Mouse (Mus musculus) embryonic facial prominence, embryonic 11.5 days (tissue): ENCODE measurements around the gene Cd24a. TPM values are rescaled to one million over a fixed set of nuclear protein-coding genes. Genes with fewer than 3 reads are reported as not detected.

Experiments used
- ATAC-seq: fragments of 200-750 bp; cut with Nextera tagmentation; replicated peaks from 2 replicates; pipeline ENCODE4 v1.8.0; 2017; ENCODE audit warnings: low read depth; ENCODE audit not compliant: insufficient number of reproducible peaks, low FRiP score, low TSS enrichment
- DNase-seq: peaks from one replicate; pipeline ENCODE4 v3.0.0-alpha.2; 2015; ENCODE audit warnings: low spot score
- H3K27ac ChIP-seq: fragments of 300-500 bp; sonication (generic); replicated peaks from 2 replicates; pipeline ENCODE4 v1.5.1; 2014; ENCODE audit warnings: mild to moderate bottlenecking, low read depth, low read length, control low read depth
- H3K27me3 ChIP-seq: fragments of 300-500 bp; sonication (generic); 2 replicates; pipeline ENCODE4 v1.6.1; 2014; ENCODE audit warnings: mild to moderate bottlenecking, low read length, moderate library complexity, mixed read lengths; ENCODE audit not compliant: control insufficient read depth, insufficient read depth
- H3K36me3 ChIP-seq: fragments of 300-500 bp; sonication (generic); replicated peaks from 2 replicates; pipeline ENCODE4 v1.6.1; 2014; ENCODE audit warnings: low read depth, mild to moderate bottlenecking, low read length, moderate library complexity, mixed read lengths; ENCODE audit not compliant: control insufficient read depth, insufficient read depth
- H3K4me1 ChIP-seq: fragments of 300-500 bp; sonication (generic); 2 replicates; pipeline ENCODE4 v1.6.1; 2014; ENCODE audit warnings: low read length, mixed read lengths; ENCODE audit not compliant: control insufficient read depth, insufficient read depth
- H3K4me2 ChIP-seq: fragments of 300-500 bp; sonication (generic); 2 replicates; pipeline ENCODE4 v1.6.1; 2014; ENCODE audit warnings: low read depth, mild to moderate bottlenecking, control low read depth, low read length, moderate library complexity
- H3K4me3 ChIP-seq: fragments of 300-500 bp; sonication (generic); 2 replicates; pipeline ENCODE4 v1.5.1; 2014; ENCODE audit warnings: low read depth, low read length, control low read depth
- H3K9ac ChIP-seq: fragments of 300-500 bp; sonication (generic); replicated peaks from 2 replicates; pipeline ENCODE4 v1.6.1; 2014; ENCODE audit warnings: mild to moderate bottlenecking, control low read depth, low read length
- H3K9me3 ChIP-seq: fragments of 300-500 bp; sonication (generic); replicated peaks from 2 replicates; pipeline ENCODE4 v1.6.1; 2016; ENCODE audit warnings: mild to moderate bottlenecking, low read length, inconsistent platforms, mixed read lengths; ENCODE audit not compliant: control insufficient read depth
- WGBS: fragments of 180-500 bp; shearing (Covaris S2); extraction: QIAGEN DNeasy Blood & Tissue Kit; methylation state at CpG from one replicate; pipeline ENCODE4 v1.1.7; 2014; 5-methylcytosine and 5-hydroxymethylcytosine counted together
- polyA plus RNA-seq: library from polyadenylated mRNA; unstranded; fragments of >200 nt; fragmentation: Nextera tagmentation; extraction: Ambion mirVana; gene quantifications from 2 replicates; pipeline ENCODE4 v1.2.1, GENCODE M21; 2014

Cd24a gene
- polyA plus RNA-seq, 1 experiment from 2014 or later = 626 TPM

- no peaks in the 10 kb centered on the region for H3K4me1 ChIP-seq
- peak overlapping the region; percentile 4; the same call in 1 of the 2 replicates for H3K9ac ChIP-seq
- peak; percentile 24 for DNase-seq
- H3K27ac ChIP-seq = no peak overlapping the region
- ATAC-seq = 0 out of 2 replicates have a peak, but pooled peaks have one; percentile 39
- H3K9me3 ChIP-seq = no peaks in the 10 kb centered on the region
- 34% methylated on average over 14 of the region's 14 CpGs for WGBS
- no peak overlapping the region for H3K4me3 ChIP-seq
- no peaks in the 10 kb centered on the region for H3K27me3 ChIP-seq
- H3K36me3 ChIP-seq = no peaks in the 10 kb centered on the region
- H3K4me2 ChIP-seq = no peak overlapping the region
These were observed 23.7 kb downstream of the Cd24a start for GRCm38 (mm10) chr10:43601511-43602396.

- Histone ChIP-seq H3K27ac (no peak overlapping the region), H3K27me3 (no peaks in the 10 kb centered on the region), H3K9me3 (no peaks in the 10 kb centered on the region), H3K36me3 (no peaks in the 10 kb centered on the region), H3K4me1 (no peaks in the 10 kb centered on the region), H3K4me2 (no peak overlapping the region), H3K4me3 (no peak overlapping the region), H3K9ac (no peak overlapping the region)
- 74% methylated on average over 4 of the region's 4 CpGs for WGBS
- no peak for DNase-seq
- peak; percentile 56; the same call in 1 of the 2 replicates for ATAC-seq
These were observed 26.0 kb downstream of the Cd24a start for GRCm38 (mm10) chr10:43603975-43604686.

- no peak overlapping the region for H3K27ac ChIP-seq
- H3K9me3 ChIP-seq = no peaks in the 10 kb centered on the region
- no peak overlapping the region for H3K4me2 ChIP-seq
- WGBS = 89% methylated on average over 10 of the region's 10 CpGs
- no peaks in the 10 kb centered on the region for H3K36me3 ChIP-seq
- H3K4me3 ChIP-seq = no peak overlapping the region
- no peaks in the 10 kb centered on the region for H3K4me1 ChIP-seq
- H3K9ac ChIP-seq = no peak overlapping the region
- DNase-seq (no peak), ATAC-seq (no peak)
- H3K27me3 ChIP-seq = no peaks in the 10 kb centered on the region
These were observed 26.7 kb downstream of the Cd24a start for GRCm38 (mm10) chr10:43604687-43605250.

- H3K4me2 ChIP-seq = no peak overlapping the region
- H3K27ac ChIP-seq = no peak overlapping the region
- ATAC-seq (no peak), DNase-seq (no peak)
- 74% methylated on average over 7 of the region's 7 CpGs for WGBS
- H3K9me3 ChIP-seq = no peaks in the 10 kb centered on the region
- H3K36me3 ChIP-seq = no peaks in the 10 kb centered on the region
- no peak overlapping the region for H3K9ac ChIP-seq
- no peaks in the 10 kb centered on the region for H3K4me1 ChIP-seq
- no peaks in the 10 kb centered on the region for H3K27me3 ChIP-seq
- H3K4me3 ChIP-seq = no peak overlapping the region
These were observed 27.8 kb downstream of the Cd24a start for GRCm38 (mm10) chr10:43605901-43606300.

GRCm38 (mm10) chr10:43609507-43609906 is 31.4 kb downstream of the Cd24a start:
- H3K9me3 ChIP-seq = no peaks in the 10 kb centered on the region
- 79% methylated on average over 5 of the region's 5 CpGs for WGBS
- no peak for DNase-seq

GRCm38 (mm10) chr10:43609958-43610357 is 31.9 kb downstream of the Cd24a start:
- Histone ChIP-seq H3K9ac (no peak overlapping the region), H3K27ac (no peak overlapping the region), H3K4me1 (no peaks in the 10 kb centered on the region), H3K4me2 (no peak overlapping the region), H3K9me3 (no peaks in the 10 kb centered on the region), H3K27me3 (no peaks in the 10 kb centered on the region), H3K4me3 (no peak overlapping the region), H3K36me3 (no peaks in the 10 kb centered on the region)
- ATAC-seq (no peak), DNase-seq (no peak)
- WGBS = 90% methylated on average over 2 of the region's 2 CpGs

More at GRCm38 (mm10) chr10:43609507-43609906, 31.4 kb downstream of the Cd24a start:
- Histone ChIP-seq H3K4me1 (no peaks in the 10 kb centered on the region), H3K27me3 (no peaks in the 10 kb centered on the region), H3K27ac (no peak overlapping the region), H3K36me3 (no peaks in the 10 kb centered on the region), H3K9ac (no peak overlapping the region), H3K4me3 (no peak overlapping the region), H3K4me2 (no peak overlapping the region)
- no peak for ATAC-seq

GRCm38 (mm10) chr10:43611081-43611480 is 33.0 kb downstream of the Cd24a start:
- H3K4me3 ChIP-seq = no peak overlapping the region
- no peaks in the 10 kb centered on the region for H3K36me3 ChIP-seq
- H3K27me3 ChIP-seq = no peaks in the 10 kb centered on the region
- no peaks in the 10 kb centered on the region for H3K9me3 ChIP-seq
- no peak overlapping the region for H3K9ac ChIP-seq
- no peak overlapping the region for H3K4me2 ChIP-seq
- no peak overlapping the region for H3K27ac ChIP-seq
- DNase-seq (no peak), ATAC-seq (no peak)
- H3K4me1 ChIP-seq = no peaks in the 10 kb centered on the region
